Mouse (Mus musculus) CH12.LX (cell line): ENCODE measurements around the gene Ddx43.
A peak's percentile ranks its signal among the peaks of the same experiment; 100 is the strongest.

Source experiments
- BHLHE40 ChIP-seq: IDR thresholded peaks from 2 replicates; pipeline ENCODE4 v1.6.1; 2011; ENCODE audit warnings: mild to moderate bottlenecking, low read depth, low read length, improper control_type of control experiment
- CHD1 ChIP-seq: IDR thresholded peaks from 2 replicates; pipeline ENCODE4 v1.6.1; 2012; ENCODE audit warnings: low read depth, low read length, improper control_type of control experiment, inconsistent platforms
- CTCF ChIP-seq, 2 experiments: IDR thresholded peaks in 1 of 2; conservative IDR thresholded peaks in 1 of 2; 2 replicates each; pipeline ENCODE4 v1.5.1; 2011 to 2012; ENCODE audit warnings: low read depth in 2 of 2, low read length in 2 of 2, improper control_type of control experiment in 1 of 2, inconsistent platforms in 1 of 2, mild to moderate bottlenecking in 1 of 2, moderate library complexity in 1 of 2
- E2F4 ChIP-seq: IDR thresholded peaks from 2 replicates; pipeline ENCODE4 v1.6.1; 2011; ENCODE audit warnings: low read depth, low read length, improper control_type of control experiment; ENCODE audit not compliant: insufficient replicate concordance
- HCFC1 ChIP-seq: IDR thresholded peaks from 2 replicates; pipeline ENCODE4 v1.6.1; 2012; ENCODE audit warnings: low read depth, mild to moderate bottlenecking, inconsistent platforms, low read length, improper control_type of control experiment
- JUND ChIP-seq: conservative IDR thresholded peaks from 2 replicates; pipeline ENCODE4 v1.6.1; 2011; ENCODE audit warnings: low read depth, low read length, improper control_type of control experiment
- MYC ChIP-seq: IDR thresholded peaks from 2 replicates; pipeline ENCODE4 v1.6.1; 2011; ENCODE audit warnings: low read depth, mild to moderate bottlenecking, improper control_type of control experiment, low read length
- NRF1 ChIP-seq: IDR thresholded peaks from 2 replicates; pipeline ENCODE4 v1.6.1; 2014; ENCODE audit warnings: low read depth, mild to moderate bottlenecking, inconsistent platforms, low read length, improper control_type of control experiment, moderate library complexity
- POLR2AphosphoS2 ChIP-seq: IDR thresholded peaks from 2 replicates; pipeline ENCODE4 v1.6.1; 2011; ENCODE audit warnings: low read depth, low read length, improper control_type of control experiment
- TCF12 ChIP-seq: IDR thresholded peaks from 2 replicates; pipeline ENCODE4 v1.6.1; 2014; ENCODE audit warnings: low read depth, mild to moderate bottlenecking, inconsistent platforms, low read length, improper control_type of control experiment

GRCm38 (mm10) chr9:78358053-78358452, 37.5 kb upstream of the Ddx43 start:
- TF ChIP-seq BHLHE40 (no peak), NRF1 (no peak), POLR2AphosphoS2 (no peak), MYC (no peak), TCF12 (no peak), CTCF (conservative IDR thresholded peaks at IDR 0.05 in 1 of 2, IDR thresholded peaks at IDR 0.05 in 1 of 2; ENCODE audit: low read depth in 2 of 2, low read length in 2 of 2) (peak; percentile 74 to 79), HCFC1 (no peak), CHD1 (no peak), E2F4 (no peak), JUND (no peak)
